Mouse (Mus musculus): ENCODE results near the gene Ube4b. TPM values are rescaled to one million over a fixed set of nuclear protein-coding genes. Genes with fewer than 3 reads are reported as not detected.
A peak's percentile ranks its signal among the peaks of the same experiment; 100 is the strongest.

The Ube4b gene
- total and polyA plus RNA-seq, 2 experiments from 2014 or later = 47.6 to 93.3 TPM

DNA sequence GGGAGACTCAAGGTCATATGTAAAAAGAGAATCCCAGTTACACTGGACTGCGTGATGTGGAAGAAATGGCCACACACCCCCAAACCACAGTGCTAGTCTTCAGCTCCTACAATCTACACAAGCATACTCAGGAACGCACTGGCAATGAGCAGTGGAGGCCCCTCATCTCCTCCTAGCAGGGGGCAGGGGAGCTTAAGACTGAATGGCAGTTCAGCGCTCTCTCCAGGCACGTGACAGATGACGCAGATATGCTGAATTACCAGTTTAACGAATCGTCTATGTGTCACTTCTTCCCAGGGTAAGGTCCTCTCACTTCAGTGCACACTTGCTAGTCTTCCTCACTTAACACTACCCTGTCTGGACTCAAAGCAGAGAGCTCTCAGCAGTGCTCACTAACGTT is 47.7 kb downstream of the Ube4b start:
- DNase-seq (no peak), ATAC-seq (no peak)
- Histone ChIP-seq H3K9me3 (ENCODE audit: low read length) (no peaks in the 10 kb centered on the region), H3K4me3 (ENCODE audit: low read depth, low read length) (no peak overlapping the region), H3K4me2 (ENCODE audit: low read depth) (no peak overlapping the region), H3K36me3 (ENCODE audit: insufficient read depth) (peaks cover 68% of the 10 kb centered on the region), H3K27me3 (ENCODE audit: insufficient read depth, low read length) (no peaks in the 10 kb centered on the region), H3K9ac (no peak overlapping the region), H3K27ac (ENCODE audit: low read depth, low read length) (no peak overlapping the region), H3K4me1 (ENCODE audit: insufficient read depth) (no peaks in the 10 kb centered on the region)
- WGBS = 61% methylated on average over 8 of the region's 8 CpGs
- no peak for TF ChIP-seq CTCF (IDR thresholded peaks at IDR 0.05; ENCODE audit: low read depth)

DNA sequence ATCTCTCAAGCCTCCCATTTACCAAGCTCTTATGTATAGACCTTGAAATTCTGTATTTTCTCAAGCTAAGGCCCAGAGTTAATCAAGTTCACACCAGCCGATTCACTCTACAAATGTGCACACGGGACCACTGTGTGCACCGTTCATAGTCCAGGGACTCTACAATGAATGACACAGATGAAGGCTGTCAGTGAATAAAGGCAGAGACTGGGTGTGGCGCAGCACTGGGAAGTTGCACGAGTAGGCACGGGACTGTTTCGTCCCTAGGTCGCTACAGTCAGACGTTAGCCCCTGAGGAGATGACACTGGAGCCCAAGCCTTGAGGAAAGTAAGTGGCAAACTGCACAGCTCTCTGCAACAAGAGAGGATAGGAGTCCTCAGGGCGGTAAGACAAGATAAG is 50.5 kb downstream of the Ube4b start:
- Histone ChIP-seq H3K36me3 (ENCODE audit: insufficient read depth) (peaks cover 69% of the 10 kb centered on the region), H3K9me3 (ENCODE audit: low read length) (no peaks in the 10 kb centered on the region), H3K4me2 (ENCODE audit: low read depth) (no peak overlapping the region), H3K4me1 (ENCODE audit: insufficient read depth) (no peaks in the 10 kb centered on the region), H3K9ac (no peak overlapping the region), H3K27me3 (ENCODE audit: insufficient read depth, low read length) (no peaks in the 10 kb centered on the region), H3K27ac (ENCODE audit: low read depth, low read length) (no peak overlapping the region), H3K4me3 (ENCODE audit: low read depth, low read length) (no peak overlapping the region)
- DNase-seq (no peak), ATAC-seq (no peak)
- WGBS = 85% methylated on average over 10 of the region's 10 CpGs
- TF ChIP-seq CTCF (IDR thresholded peaks at IDR 0.05; ENCODE audit: low read depth) = no peak

DNA sequence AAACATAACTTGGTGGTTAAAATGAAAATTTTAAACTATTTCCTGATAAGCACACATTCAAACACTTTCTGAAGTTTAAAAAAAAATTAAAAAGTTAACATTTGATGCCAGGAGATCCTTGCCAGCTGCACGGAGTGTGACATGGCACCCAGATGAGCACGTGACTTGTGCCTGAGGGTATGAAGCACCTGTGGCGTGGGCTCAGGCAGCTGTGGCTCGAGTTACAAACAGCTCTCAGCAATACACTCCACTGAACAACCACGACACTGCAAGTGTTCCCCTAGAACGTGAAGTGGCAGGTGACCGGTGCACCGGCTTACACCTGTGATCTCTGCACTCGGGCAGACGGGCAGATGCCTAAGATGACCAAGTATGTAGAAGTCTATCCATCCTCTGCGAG is 51.9 kb downstream of the Ube4b start:
- Histone ChIP-seq H3K27me3 (ENCODE audit: insufficient read depth, low read length) (no peaks in the 10 kb centered on the region), H3K4me2 (ENCODE audit: low read depth) (no peak overlapping the region), H3K27ac (ENCODE audit: low read depth, low read length) (no peak overlapping the region), H3K4me3 (ENCODE audit: low read depth, low read length) (no peak overlapping the region), H3K4me1 (ENCODE audit: insufficient read depth) (no peaks in the 10 kb centered on the region), H3K36me3 (ENCODE audit: insufficient read depth) (peaks cover 66% of the 10 kb centered on the region), H3K9me3 (ENCODE audit: low read length) (no peaks in the 10 kb centered on the region), H3K9ac (no peak overlapping the region)
- no peak for TF ChIP-seq CTCF (IDR thresholded peaks at IDR 0.05; ENCODE audit: low read depth)
- DNase-seq (no peak), ATAC-seq (no peak)
- whole genome bisulfite sequencing = 85% methylated on average over 11 of the region's 11 CpGs

DNA sequence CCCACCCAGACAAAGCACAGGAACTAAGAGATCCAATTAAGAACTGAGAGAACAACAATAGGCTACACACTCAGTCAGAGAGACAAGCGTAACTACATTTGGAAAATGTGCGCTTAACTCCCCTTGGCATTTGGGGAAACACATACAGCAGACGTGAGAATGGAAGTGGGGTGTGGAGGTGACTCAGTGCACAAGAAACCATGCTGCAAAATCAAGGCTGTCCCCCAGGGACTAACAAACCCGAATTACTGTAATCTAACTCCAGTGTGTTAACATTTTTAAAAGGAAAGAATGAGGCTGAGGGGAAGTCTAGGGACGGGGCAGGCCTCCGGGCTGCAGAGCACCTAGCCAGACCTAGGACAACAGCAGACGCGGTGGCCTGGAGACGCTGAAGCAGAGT is 52.6 kb downstream of the Ube4b start:
- no peaks in the 10 kb centered on the region for H3K4me1 ChIP-seq (ENCODE audit: insufficient read depth)
- ATAC-seq (no peak), DNase-seq (no peak)
- H3K27me3 ChIP-seq (ENCODE audit: insufficient read depth, low read length) = no peaks in the 10 kb centered on the region
- H3K27ac ChIP-seq (ENCODE audit: low read depth, low read length) = no peak overlapping the region; the same call in 1 of the 2 replicates
- no peak overlapping the region for H3K4me2 ChIP-seq (ENCODE audit: low read depth)
- no peak for TF ChIP-seq CTCF (IDR thresholded peaks at IDR 0.05; ENCODE audit: low read depth)
- no peaks in the 10 kb centered on the region for H3K9me3 ChIP-seq (ENCODE audit: low read length)
- WGBS = 79% methylated on average over 9 of the region's 9 CpGs
- H3K9ac ChIP-seq = no peak overlapping the region
- H3K4me3 ChIP-seq (ENCODE audit: low read depth, low read length) = no peak overlapping the region
- H3K36me3 ChIP-seq (ENCODE audit: insufficient read depth) = peaks cover 61% of the 10 kb centered on the region

DNA sequence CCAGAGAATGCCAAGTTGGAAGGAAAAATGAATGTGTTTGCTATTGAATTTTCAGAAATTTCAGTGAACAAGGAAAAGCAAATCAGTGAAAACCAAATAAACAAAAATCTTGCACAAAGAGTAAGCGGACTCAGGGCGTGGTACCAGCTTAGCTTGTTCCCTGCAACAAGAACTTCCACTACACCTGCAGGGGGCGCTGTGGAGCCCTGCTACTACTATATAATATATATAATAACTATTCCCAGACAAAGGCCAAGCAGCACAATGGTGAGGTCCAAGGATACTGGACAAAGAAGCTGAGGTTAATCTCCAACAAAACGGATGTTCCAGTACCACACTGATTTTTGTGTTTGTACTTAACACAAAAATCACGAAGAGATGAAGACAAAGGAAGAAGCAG is 53.1 kb downstream of the Ube4b start:
- no peak for ATAC-seq

DNA sequence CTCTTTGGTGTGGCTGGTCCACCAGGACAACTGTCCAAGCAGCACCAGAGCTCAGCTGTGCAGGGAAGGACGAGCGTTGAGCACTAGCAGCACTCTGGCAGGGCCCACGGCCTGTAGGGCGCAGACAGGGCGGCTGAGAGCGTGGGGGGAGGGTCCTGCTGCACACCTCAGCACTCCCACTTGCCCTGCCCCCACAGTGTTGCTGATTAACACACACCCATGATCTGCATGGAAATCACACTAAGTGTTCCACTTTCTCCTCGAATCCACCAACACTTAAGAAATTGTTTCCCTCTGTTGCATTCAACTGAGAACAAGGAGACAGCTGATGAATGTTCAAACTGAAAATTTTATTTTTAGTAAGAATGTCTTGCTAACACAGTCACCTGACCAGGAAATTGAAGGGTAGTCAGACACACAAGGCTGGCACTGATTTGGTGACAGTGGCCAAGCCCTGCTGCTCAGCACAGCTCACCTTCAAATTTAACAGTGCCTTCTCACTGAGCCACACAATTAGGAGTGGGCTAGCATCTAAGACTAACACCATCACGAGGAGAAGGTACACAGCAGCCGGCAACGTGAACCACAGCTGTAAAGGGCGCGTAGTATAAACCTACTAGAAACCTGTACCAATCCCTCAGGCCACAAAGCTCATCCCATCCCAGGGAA is 60.7 kb downstream of the Ube4b start:
- Histone ChIP-seq H3K9ac (no peak overlapping the region), H3K4me3 (ENCODE audit: low read depth, low read length) (no peak overlapping the region), H3K27me3 (ENCODE audit: insufficient read depth, low read length) (no peaks in the 10 kb centered on the region), H3K9me3 (ENCODE audit: low read length) (no peaks in the 10 kb centered on the region), H3K27ac (ENCODE audit: low read depth, low read length) (peak overlapping the region; percentile 67), H3K4me1 (ENCODE audit: insufficient read depth) (no peaks in the 10 kb centered on the region), H3K36me3 (ENCODE audit: insufficient read depth) (peaks cover 67% of the 10 kb centered on the region), H3K4me2 (ENCODE audit: low read depth) (no peak overlapping the region)
- WGBS = 75% methylated on average over 12 of the region's 12 CpGs
- peak; percentile 60 for ATAC-seq
- no peak for TF ChIP-seq CTCF (IDR thresholded peaks at IDR 0.05; ENCODE audit: low read depth)
- DNase-seq = no peak

More for the DNA sequence above, 53.1 kb downstream of the Ube4b start:
- TF ChIP-seq CTCF (IDR thresholded peaks at IDR 0.05; ENCODE audit: low read depth) = peak; percentile 66
- 63% methylated on average over 5 of the region's 5 CpGs for WGBS
- Histone ChIP-seq H3K4me2 (ENCODE audit: low read depth) (no peak overlapping the region), H3K27me3 (ENCODE audit: insufficient read depth, low read length) (no peaks in the 10 kb centered on the region), H3K9ac (no peak overlapping the region), H3K36me3 (ENCODE audit: insufficient read depth) (peaks cover 61% of the 10 kb centered on the region), H3K4me3 (ENCODE audit: low read depth, low read length) (no peak overlapping the region), H3K9me3 (ENCODE audit: low read length) (no peaks in the 10 kb centered on the region), H3K27ac (ENCODE audit: low read depth, low read length) (no peak overlapping the region; the same call in 1 of the 2 replicates), H3K4me1 (ENCODE audit: insufficient read depth) (no peaks in the 10 kb centered on the region)
- peak; percentile 59 for DNase-seq

DNA sequence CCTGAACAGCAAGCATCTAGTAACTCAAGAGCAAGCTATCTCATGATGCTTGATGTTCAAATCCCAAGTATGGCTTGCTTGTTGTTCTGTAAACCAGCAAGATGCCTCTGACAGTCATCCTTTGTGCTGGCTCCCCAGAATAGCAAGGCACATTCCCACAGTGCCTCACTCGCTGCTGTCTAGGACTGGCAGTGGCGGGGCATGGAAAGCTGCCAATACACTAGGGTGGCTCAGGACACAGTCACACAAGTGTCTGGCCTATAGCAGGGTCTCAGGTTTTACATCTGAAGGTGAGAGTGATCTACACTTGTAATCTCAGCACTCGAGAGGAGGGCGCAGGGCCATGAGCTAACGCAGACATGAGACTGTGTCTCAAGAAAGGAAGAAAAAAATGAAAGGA is 61.7 kb downstream of the Ube4b start:
- Histone ChIP-seq H3K9ac (no peak overlapping the region), H3K27ac (ENCODE audit: low read depth, low read length) (no peak overlapping the region), H3K4me2 (ENCODE audit: low read depth) (no peak overlapping the region), H3K27me3 (ENCODE audit: insufficient read depth, low read length) (no peaks in the 10 kb centered on the region), H3K4me1 (ENCODE audit: insufficient read depth) (no peaks in the 10 kb centered on the region), H3K4me3 (ENCODE audit: low read depth, low read length) (no peak overlapping the region), H3K9me3 (ENCODE audit: low read length) (no peaks in the 10 kb centered on the region), H3K36me3 (ENCODE audit: insufficient read depth) (peaks cover 71% of the 10 kb centered on the region)
- WGBS = 53% methylated on average over 5 of the region's 5 CpGs
- DNase-seq = peak; percentile 40
- peak; percentile 54 for ATAC-seq
- TF ChIP-seq CTCF (IDR thresholded peaks at IDR 0.05; ENCODE audit: low read depth) = no peak
